Mouse (Mus musculus) layer of hippocampus, adult 8-10 months (tissue): ENCODE results near the gene Vsig10l. TPM values are rescaled to one million over a fixed set of nuclear protein-coding genes. Genes with fewer than 3 reads are reported as not detected.
A peak's percentile ranks its signal among the peaks of the same experiment; 100 is the strongest.

ENCODE experiments used
- DNase-seq, 2 experiments: peaks; one replicate each; pipeline ENCODE4 v3.0.0; 2022; ENCODE audit warnings: low spot score in 2 of 2
- total RNA-seq, 4 experiments: library from RNA; stranded (reverse); gene quantifications; 2 replicates each; pipeline ENCODE4 v1.2.4; 2022

Vsig10l gene
- total RNA-seq, 4 experiments from 2014 or later = 2.3 to 4.5 (median 3.9) TPM

- DNase-seq = no peak
Observed at GRCm38 (mm10) chr7:43453599-43454355, 9.2 kb upstream of the Vsig10l start.

- DNase-seq = no peak
Observed at GRCm38 (mm10) chr7:43454371-43454770, 8.6 kb upstream of the Vsig10l start.

- no peak for DNase-seq
Observed at GRCm38 (mm10) chr7:43463976-43464375, 1.0 kb downstream of the Vsig10l start.

- no peak for DNase-seq
Observed at GRCm38 (mm10) chr7:43464864-43465343, 2.0 kb downstream of the Vsig10l start.

- DNase-seq = peak; percentile 71 to 73
Observed at GRCm38 (mm10) chr7:43465344-43466098, 2.6 kb downstream of the Vsig10l start.

GRCm38 (mm10) chr7:43466099-43466694 is 3.2 kb downstream of the Vsig10l start:
- peak in 1 of 2 experiments; percentile 69 for DNase-seq

GRCm38 (mm10) chr7:43470373-43470772 is 7.4 kb downstream of the Vsig10l start:
- peak in 1 of 2 experiments; percentile 28 for DNase-seq

- DNase-seq = no peak
Observed at GRCm38 (mm10) chr7:43475706-43476105, 12.8 kb downstream of the Vsig10l start.

GRCm38 (mm10) chr7:43476376-43476775 is 13.4 kb downstream of the Vsig10l start:
- no peak for DNase-seq

- DNase-seq = peak in 1 of 2 experiments; percentile 38
Observed at GRCm38 (mm10) chr7:43481191-43481590, 18.2 kb downstream of the Vsig10l start.

- no peak for DNase-seq
Observed at GRCm38 (mm10) chr7:43482090-43482716, 19.3 kb downstream of the Vsig10l start.

- DNase-seq = no peak
Observed at GRCm38 (mm10) chr7:43483236-43483635, 20.3 kb downstream of the Vsig10l start.

GRCm38 (mm10) chr7:43488646-43489045 is 25.7 kb downstream of the Vsig10l start:
- DNase-seq = no peak

- no peak for DNase-seq
Observed at GRCm38 (mm10) chr7:43489631-43490125, 26.7 kb downstream of the Vsig10l start, which contains the start of gene Iglon5. Gene Iglon5, minus strand, starts transcription at chr7:43490075.

- DNase-seq = peak; percentile 64 to 73
Observed at GRCm38 (mm10) chr7:43490182-43490584, 27.2 kb downstream of the Vsig10l start.

- no peak for DNase-seq
Observed at GRCm38 (mm10) chr7:43490861-43491260, 27.9 kb downstream of the Vsig10l start.

- DNase-seq = peak in 1 of 2 experiments; percentile 67
Observed at GRCm38 (mm10) chr7:43495343-43496021, 32.5 kb downstream of the Vsig10l start.

GRCm38 (mm10) chr7:43511707-43512478 is 48.9 kb downstream of the Vsig10l start:
- DNase-seq = no peak

- no peak for DNase-seq
Observed at GRCm38 (mm10) chr7:43512519-43512918, 49.6 kb downstream of the Vsig10l start.

- DNase-seq = no peak
Observed at GRCm38 (mm10) chr7:43515076-43515475, 52.1 kb downstream of the Vsig10l start.
